Mouse (Mus musculus) heart, postnatal 0 days (tissue): ENCODE data around the gene Ino80.

Source experiments
- CTCF ChIP-seq: IDR thresholded peaks from 2 replicates; pipeline ENCODE4 v1.5.1; 2016; ENCODE audit warnings: antibody characterized with exemption, control low read depth, low read depth
- EP300 ChIP-seq: IDR thresholded peaks from 2 replicates; pipeline ENCODE4 v1.6.1; 2016; ENCODE audit warnings: antibody characterized with exemption, low read depth

DNA sequence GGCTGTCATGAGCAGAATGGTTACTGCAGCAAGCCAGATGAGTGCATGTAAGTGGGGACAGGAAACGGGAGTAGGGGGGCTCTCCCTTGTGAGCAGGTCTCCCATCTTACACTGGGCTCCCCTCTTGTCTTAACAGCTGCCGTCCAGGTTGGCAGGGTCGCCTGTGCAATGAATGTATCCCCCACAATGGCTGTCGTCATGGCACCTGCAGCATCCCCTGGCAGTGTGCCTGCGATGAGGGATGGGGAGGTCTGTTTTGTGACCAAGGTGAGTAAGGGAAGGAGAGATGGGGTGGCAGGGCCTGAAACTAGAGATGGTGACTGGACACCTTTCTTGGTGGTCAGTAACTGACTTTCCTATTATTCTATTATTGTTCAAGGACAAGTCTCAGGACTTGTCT is 148.9 kb downstream of the Ino80 start:
- TF ChIP-seq CTCF: no peak
- TF ChIP-seq EP300: no peak
